Mouse (Mus musculus) C2C12 (cell line): Measurements from ENCODE around the gene Sox8.

Experiments used
- CTCF ChIP-seq: IDR thresholded peaks from one replicate; pipeline ENCODE4 v1.5.1; 2011; ENCODE audit not compliant: control insufficient read depth, insufficient read depth, insufficient read length
- MAX ChIP-seq: IDR thresholded peaks from one replicate; pipeline ENCODE4 v1.6.1; 2011; ENCODE audit warnings: mild to moderate bottlenecking, control low read depth

- TF ChIP-seq CTCF, result no peak
- TF ChIP-seq MAX, result no peak
Observed at GRCm38 (mm10) chr17:25556630-25557354, 13.7 kb downstream of the Sox8 start.
